Comparison of ENCODE assay signal across 14 mouse cellular contexts in the genomic region with DNA sequence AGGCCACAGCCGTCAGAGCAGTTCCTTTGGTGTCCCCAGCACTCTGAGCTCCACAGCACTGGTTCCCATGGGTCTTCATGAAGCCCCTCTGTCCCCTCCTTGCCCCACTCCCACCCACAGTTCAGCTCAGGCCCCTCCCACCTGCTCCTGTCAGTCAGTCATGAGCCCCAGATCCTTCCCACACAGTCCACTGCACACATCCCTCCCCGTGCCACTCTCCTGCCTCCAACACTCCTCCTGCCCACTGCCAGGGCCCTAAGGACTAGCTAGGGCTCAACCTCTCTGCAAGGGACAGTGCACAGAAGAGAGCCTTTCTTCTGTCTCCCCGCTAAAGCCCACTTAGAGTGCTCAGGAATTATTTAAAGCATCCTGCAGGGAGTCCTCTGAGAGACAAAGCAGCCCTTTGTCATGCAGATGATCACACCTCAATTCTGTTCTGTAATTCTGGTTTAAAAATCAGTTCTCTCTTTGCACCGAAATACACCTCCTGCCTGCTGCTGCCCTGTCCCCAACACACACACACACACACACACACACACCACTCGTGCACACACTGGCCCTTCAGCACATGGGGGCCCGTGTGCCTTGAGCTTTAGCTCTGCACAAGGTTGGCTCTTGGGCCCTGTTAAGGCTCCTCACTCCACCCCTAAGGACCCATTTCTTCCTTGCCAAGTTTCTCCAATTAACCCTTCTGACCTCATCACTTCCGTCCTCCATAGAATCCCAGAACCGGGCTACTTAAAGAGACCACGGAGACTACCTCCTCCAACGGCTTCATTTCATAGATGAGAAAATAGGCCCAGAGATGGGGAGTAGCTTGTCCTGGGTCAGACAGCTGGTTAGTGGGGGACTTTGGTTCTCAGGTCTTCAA. TPM values are rescaled to one million over a fixed set of nuclear protein-coding genes. Genes with fewer than 3 reads are reported as not detected.
A peak's percentile ranks its signal among the peaks of the same experiment; 100 is the strongest.
DNase-seq lines count a peak whose midpoint lies in the region; ATAC-seq and TF ChIP-seq lines count a peak whose summit lies in the region.
"Had no signal": no experiment of that assay in that cellular context is flagged by ENCODE, and none has a peak within 500 bp of the region (broad histone marks: within the 10 kb centered on the region; RNA-seq: fewer than 3 reads in every experiment).

No protein-coding gene starts in this region.

- 4% methylated on average over 10 of the region's 10 CpGs for WGBS in forebrain, embryonic 14.5 days
- 10% methylated on average over 10 of the region's 10 CpGs for WGBS in midbrain, embryonic 15.5 days

- no peak overlapping the region for H3K27ac ChIP-seq in ES-Bruce4 (ENCODE audit: insufficient read depth, low read length)
- peak overlapping the region; percentile 71 for H3K27ac ChIP-seq in forebrain, embryonic 14.5 days (ENCODE audit: low read depth, low read length)
- H3K27ac ChIP-seq in midbrain, embryonic 15.5 days, result peak overlapping the region; percentile 68
- H3K27ac ChIP-seq: heart, embryonic 13.5 days; liver, embryonic 12.5 days; macrophage had no signal

- no peaks in the 10 kb centered on the region for H3K27me3 ChIP-seq in ES-Bruce4 (ENCODE audit: control insufficient read depth, insufficient read depth, low read length, poor library complexity, severe bottlenecking)
- H3K27me3 ChIP-seq in forebrain, embryonic 14.5 days (replicated peaks; ENCODE audit: control insufficient read depth, insufficient read depth, low read length), result no peaks in the 10 kb centered on the region
- 0 out of 2 replicates have a peak, but pooled peaks cover 4% of the 10 kb centered on the region for H3K27me3 ChIP-seq in midbrain, embryonic 15.5 days (replicated peaks)

- TF ChIP-seq POLR2A in ES-Bruce4 (IDR thresholded peaks at IDR 0.05; ENCODE audit: insufficient read depth, low read length), result no peak

- TF ChIP-seq CTCF in ES-Bruce4 (IDR thresholded peaks at IDR 0.05; ENCODE audit: low read depth, low read length), result no peak

- H3K4me2 ChIP-seq in forebrain, embryonic 14.5 days (ENCODE audit: low read length), result no peak overlapping the region
- H3K4me2 ChIP-seq in midbrain, embryonic 15.5 days, result no peak overlapping the region
- H3K4me2 ChIP-seq: heart, embryonic 13.5 days; liver, embryonic 12.5 days had no signal

- ATAC-seq in forebrain, embryonic 14.5 days, result peak; percentile 65
- ATAC-seq in midbrain, embryonic 15.5 days (replicated peaks), result peak; percentile 48; the same call in 1 of the 2 replicates
- ATAC-seq: intestine, postnatal 0 days; liver, embryonic 12.5 days had no signal

- peaks cover 19% of the 10 kb centered on the region for H3K4me1 ChIP-seq in ES-Bruce4 (ENCODE audit: control insufficient read depth, insufficient read depth, low read length)
- H3K4me1 ChIP-seq in forebrain, embryonic 14.5 days (ENCODE audit: control insufficient read depth, insufficient read depth, low read length), result peaks cover 15% of the 10 kb centered on the region; the same call in 1 of the 2 replicates
- H3K4me1 ChIP-seq in midbrain, embryonic 15.5 days, result peaks cover 20% of the 10 kb centered on the region

- H3K9me3 ChIP-seq in ES-Bruce4 (replicated peaks; ENCODE audit: control insufficient read depth, insufficient read depth, low read length, poor library complexity, severe bottlenecking), result no peaks in the 10 kb centered on the region
- no peaks in the 10 kb centered on the region for H3K9me3 ChIP-seq in forebrain, embryonic 14.5 days (replicated peaks; ENCODE audit: control insufficient read depth, low read length)
- H3K9me3 ChIP-seq in midbrain, embryonic 15.5 days, result no peaks in the 10 kb centered on the region
- H3K9me3 ChIP-seq: heart, embryonic 13.5 days; liver, embryonic 12.5 days had no signal

- peak; percentile 86 for DNase-seq in ZHBTc4 (ENCODE audit: low read depth, low spot score)
- DNase-seq in forebrain, embryonic 14.5 days (ENCODE audit: low spot score), result peak; percentile 37
- DNase-seq in right cerebral cortex, adult 18-20 months, result no peak
- no peak for DNase-seq in lung, postnatal 14 days
- no peak for DNase-seq in spleen, postnatal 10 days (ENCODE audit: low spot score in 2 of 2)
- DNase-seq: cerebellum, adult 8-10 months; right cerebral cortex, postnatal 14 days; thymus, postnatal 4 days had no signal

- no peaks in the 10 kb centered on the region for H3K36me3 ChIP-seq in ES-Bruce4 (ENCODE audit: control insufficient read depth, insufficient read depth, low read length, poor library complexity, severe bottlenecking)
- H3K36me3 ChIP-seq in forebrain, embryonic 14.5 days (ENCODE audit: control insufficient read depth, insufficient read depth, low read length), result no peaks in the 10 kb centered on the region
- H3K36me3 ChIP-seq in midbrain, embryonic 15.5 days (replicated peaks), result no peaks in the 10 kb centered on the region
- H3K36me3 ChIP-seq: heart, embryonic 13.5 days; liver, embryonic 12.5 days had no signal

- no peak overlapping the region for H3K9ac ChIP-seq in ES-Bruce4 (ENCODE audit: low read depth, poor library complexity, severe bottlenecking)
- H3K9ac ChIP-seq in forebrain, embryonic 14.5 days (ENCODE audit: low read length), result no peak overlapping the region; the same call in 1 of the 2 replicates
- no peak overlapping the region for H3K9ac ChIP-seq in midbrain, embryonic 15.5 days
- H3K9ac ChIP-seq: heart, embryonic 13.5 days; liver, embryonic 12.5 days had no signal

- peak; percentile 34; the same call in 1 of the 2 replicates for TF ChIP-seq EP300 in ES-Bruce4 (IDR thresholded peaks at IDR 0.05; ENCODE audit: insufficient read depth, low read depth, low read length)

- no peak overlapping the region for H3K4me3 ChIP-seq in ES-Bruce4 (ENCODE audit: low read depth, low read length)
- H3K4me3 ChIP-seq in forebrain, embryonic 14.5 days (ENCODE audit: low read depth, low read length), result no peak overlapping the region
- H3K4me3 ChIP-seq in midbrain, embryonic 15.5 days, result no peak overlapping the region
- H3K4me3 ChIP-seq: heart, embryonic 13.5 days; liver, embryonic 12.5 days had no signal

RNA-seq across cellular contexts. Expression of gene Cpne5, which starts 50.7 kb away (rescaled TPM):
- 1.8 and 4.4 TPM in 2 replicates for polyA plus RNA-seq in ES-Bruce4 (2011; ENCODE audit: insufficient read depth, insufficient read length, low read depth, missing spikeins)
- polyA plus RNA-seq in forebrain, embryonic 14.5 days (2014; fragmentation: Nextera tagmentation; extraction: Ambion mirVana), result 17.2 and 17.4 TPM in 2 replicates
- 38.3 and 41.3 TPM in 2 replicates for polyA plus RNA-seq in midbrain, embryonic 15.5 days (2015; fragmentation: Nextera tagmentation; extraction: Ambion mirVana)
- polyA plus RNA-seq: macrophage had no signal

Comparison
In these comparisons a context has a peak if more than half of its experiments do, and no peak if none do; other contexts are left out.
1. DNase-seq: peak in ZHBTc4 (single experiment) and forebrain, embryonic 14.5 days (single experiment); none in right cerebral cortex, adult 18-20 months (single experiment), lung, postnatal 14 days (single experiment) and spleen, postnatal 10 days (0 of 2).